Mouse (Mus musculus) stomach, postnatal 0 days (tissue): ENCODE measurements around the gene Aox3.

ENCODE experiments used
- CTCF ChIP-seq: IDR thresholded peaks from 2 replicates; pipeline ENCODE4 v1.5.1; 2016; ENCODE audit warnings: antibody characterized with exemption, low read depth, mild to moderate bottlenecking, moderate library complexity
- EP300 ChIP-seq: optimal IDR thresholded peaks from 2 replicates; pipeline ENCODE3; 2016; ENCODE audit warnings: antibody characterized with exemption

DNA sequence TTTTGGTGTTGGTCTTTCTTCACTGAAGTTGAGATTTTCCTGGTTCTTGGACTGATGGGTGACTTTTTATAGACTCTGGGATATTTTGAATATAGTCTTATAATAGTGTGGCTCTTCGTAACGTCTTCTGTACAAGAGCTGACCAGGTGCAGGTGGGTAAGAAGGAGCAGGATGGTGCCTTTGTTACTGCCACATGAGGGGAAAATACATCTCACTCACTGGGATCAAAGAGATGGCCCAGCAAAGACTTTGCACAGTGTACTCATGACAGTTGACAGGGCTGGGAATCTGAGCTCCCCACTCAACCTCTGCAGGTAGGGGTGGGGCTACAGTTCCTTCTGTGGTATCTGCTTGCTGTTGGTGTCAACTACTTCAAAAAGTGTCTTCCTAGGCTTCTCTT is 38.7 kb upstream of the Aox3 start:
- no peak for TF ChIP-seq CTCF
- TF ChIP-seq EP300, result no peak
